Mouse (Mus musculus) liver, embryonic 14.5 days (tissue): Measurements from ENCODE around the gene Arid1b. TPM values are rescaled to one million over a fixed set of nuclear protein-coding genes. Genes with fewer than 3 reads are reported as not detected.

Source experiments
- ATAC-seq: fragments of 200-750 bp; cut with Nextera tagmentation; 2 replicates; pipeline ENCODE4 v1.8.0; 2017; ENCODE audit warnings: moderate number of reproducible peaks, mild to moderate bottlenecking, moderate library complexity; ENCODE audit not compliant: insufficient read depth
- DNase-seq, 3 experiments: peaks; one replicate each; pipeline ENCODE4 v3.0.0-alpha.2; 2012 to 2013; ENCODE audit warnings: low read depth in 3 of 3, low spot score in 3 of 3
- H3K27ac ChIP-seq: fragments of 300-500 bp; sonication (generic); 2 replicates; pipeline ENCODE4 v1.5.1; 2014; ENCODE audit warnings: moderate library complexity, mild to moderate bottlenecking, control low read depth, inconsistent platforms
- H3K27me3 ChIP-seq: fragments of 300-500 bp; sonication (generic); 2 replicates; pipeline ENCODE4 v1.6.1; 2014; ENCODE audit warnings: mild to moderate bottlenecking, low read length, moderate library complexity; ENCODE audit not compliant: control insufficient read depth, insufficient read depth
- H3K36me3 ChIP-seq: fragments of 300-500 bp; sonication (generic); replicated peaks from 2 replicates; pipeline ENCODE4 v1.6.1; 2014; ENCODE audit warnings: low read depth; ENCODE audit not compliant: control insufficient read depth, insufficient read depth
- H3K4me1 ChIP-seq, 2 experiments: fragments of 200-500 bp in 1 of 2; fragments of 300-500 bp in 1 of 2; sonication (generic) in 1 of 2; replicated peaks; 2 replicates each; pipeline ENCODE4 v1.6.1; 2012 to 2014; ENCODE audit warnings: antibody characterized with exemption in 1 of 2, inconsistent platforms in 1 of 2, low read length in 1 of 2; ENCODE audit not compliant: control insufficient read depth in 2 of 2, insufficient read depth in 2 of 2
- H3K4me2 ChIP-seq: fragments of 300-500 bp; sonication (generic); 2 replicates; pipeline ENCODE4 v1.6.1; 2014; ENCODE audit warnings: low read depth, mild to moderate bottlenecking, control low read depth, moderate library complexity
- H3K4me3 ChIP-seq, 2 experiments: fragments of 200-500 bp in 1 of 2; fragments of 300-500 bp in 1 of 2; sonication (generic) in 1 of 2; 2 replicates each; pipeline ENCODE4 v1.5.1; 2012 to 2014; ENCODE audit warnings: low read depth in 2 of 2, low read length in 2 of 2, mild to moderate bottlenecking in 2 of 2, control low read depth in 1 of 2, inconsistent platforms in 1 of 2, moderate library complexity in 1 of 2; ENCODE audit not compliant: insufficient read depth in 1 of 2
- H3K9ac ChIP-seq: fragments of 300-500 bp; sonication (generic); replicated peaks from 2 replicates; pipeline ENCODE4 v1.6.1; 2014; ENCODE audit warnings: mild to moderate bottlenecking, control low read depth, moderate library complexity
- H3K9me3 ChIP-seq: fragments of 300-500 bp; sonication (generic); 2 replicates; pipeline ENCODE4 v1.6.1; 2016; ENCODE audit warnings: low read length, mixed read lengths; ENCODE audit not compliant: control insufficient read depth
- CTCF ChIP-seq: IDR thresholded peaks from 2 replicates; pipeline ENCODE4 v1.5.1; 2016; ENCODE audit warnings: antibody characterized with exemption, low read depth, control low read depth
- EP300 ChIP-seq: IDR thresholded peaks from 2 replicates; pipeline ENCODE4 v1.6.1; 2016; ENCODE audit warnings: antibody characterized with exemption, low read depth
- WGBS: fragments of 180-500 bp; shearing (Covaris S2); extraction: QIAGEN DNeasy Blood & Tissue Kit; methylation state at CpG from one replicate; pipeline ENCODE4 v1.1.7; 2014; ENCODE audit not compliant: insufficient replicate concordance; 5-methylcytosine and 5-hydroxymethylcytosine counted together
- polyA plus RNA-seq, 2 experiments: library from polyadenylated mRNA; depleted of rRNA in 1 of 2; stranded (reverse) in 1 of 2; unstranded in 1 of 2; fragments of >200 nt; fragmentation: Nextera tagmentation in 1 of 2; extraction: Ambion mirVana in 1 of 2; gene quantifications; 2 replicates each; pipeline versions ENCODE4 v1.2.1 to v1.2.3; 2012 to 2014

Arid1b gene
- polyA plus RNA-seq, 2 experiments = 2.6 to 3.1 TPM

DNA sequence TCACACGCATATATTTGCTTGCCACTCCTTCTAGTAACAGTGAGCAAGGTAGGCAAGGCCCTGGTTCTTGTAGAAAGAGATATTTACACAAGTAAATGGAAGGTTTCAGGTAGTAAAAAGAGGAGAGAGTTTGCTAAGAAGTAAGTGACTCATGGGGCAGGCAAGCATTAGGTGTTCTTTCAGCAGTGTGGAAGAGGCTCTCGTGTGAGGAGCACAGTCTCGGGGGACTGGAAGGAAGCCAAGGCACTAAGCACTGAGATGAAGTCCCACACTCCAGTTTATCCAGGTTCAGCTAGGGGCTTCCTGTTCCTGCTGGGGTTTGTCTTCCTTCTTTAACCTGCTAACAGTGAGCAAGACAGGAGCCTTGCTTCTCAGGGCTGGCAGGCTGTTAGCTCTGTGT, 203.6 kb downstream of the Arid1b start:
- no peak overlapping the region for H3K4me3 ChIP-seq
- TF ChIP-seq CTCF (no peak), EP300 (no peak)
- H3K36me3 ChIP-seq = no peaks in the 10 kb centered on the region
- ATAC-seq (no peak), DNase-seq (no peak)
- no peak overlapping the region for H3K27ac ChIP-seq
- no peaks in the 10 kb centered on the region for H3K27me3 ChIP-seq
- peaks cover 17 to 23% of the 10 kb centered on the region in 2 experiments for H3K4me1 ChIP-seq
- H3K9ac ChIP-seq = no peak overlapping the region; the same call in 1 of the 2 replicates
- no peaks in the 10 kb centered on the region for H3K9me3 ChIP-seq
- 79% methylated on average over 3 of the region's 3 CpGs for WGBS
- no peak overlapping the region for H3K4me2 ChIP-seq

- Histone ChIP-seq H3K4me2 (no peak overlapping the region), H3K9me3 (no peaks in the 10 kb centered on the region), H3K9ac (no peak overlapping the region), H3K4me1 (peaks cover 21 to 25% of the 10 kb centered on the region in 2 experiments), H3K4me3 (no peak overlapping the region), H3K36me3 (no peaks in the 10 kb centered on the region), H3K27ac (no peak overlapping the region), H3K27me3 (no peaks in the 10 kb centered on the region)
- no peak for TF ChIP-seq EP300
- TF ChIP-seq CTCF = no peak
- DNase-seq (no peak), ATAC-seq (no peak)
- 68% methylated on average over 6 of the region's 6 CpGs for WGBS
Measured at GRCm38 (mm10) chr17:5198252-5198651, 204.1 kb downstream of the Arid1b start.

DNA sequence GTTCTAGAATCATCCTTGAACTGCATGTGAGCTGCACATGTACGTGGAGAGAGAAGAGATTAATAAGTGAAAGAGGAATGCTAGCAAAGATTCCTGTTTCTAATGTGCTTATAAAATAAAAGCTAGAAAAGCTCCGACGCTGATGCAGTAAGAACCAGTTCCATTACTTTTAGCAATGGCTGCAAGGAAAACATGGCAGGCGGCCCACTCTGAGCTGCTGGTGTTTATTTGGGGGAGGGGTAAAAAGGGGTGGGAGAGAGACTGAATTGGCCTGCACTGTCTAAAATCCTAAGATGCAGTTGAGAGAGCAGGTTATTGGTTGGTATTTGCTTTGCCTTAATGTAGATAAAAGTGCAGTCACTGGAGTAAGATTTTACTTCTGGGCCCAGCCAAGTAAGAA, 204.7 kb downstream of the Arid1b start:
- 77% methylated on average over 4 of the region's 4 CpGs for WGBS
- Histone ChIP-seq H3K27ac (no peak overlapping the region), H3K4me2 (no peak overlapping the region), H3K9ac (no peak overlapping the region), H3K27me3 (no peaks in the 10 kb centered on the region), H3K4me1 (peaks cover 21 to 25% of the 10 kb centered on the region in 2 experiments), H3K36me3 (no peaks in the 10 kb centered on the region), H3K4me3 (no peak overlapping the region), H3K9me3 (no peaks in the 10 kb centered on the region)
- DNase-seq (no peak), ATAC-seq (no peak)
- no peak for TF ChIP-seq CTCF
- no peak for TF ChIP-seq EP300

GRCm38 (mm10) chr17:5200638-5201037, 206.5 kb downstream of the Arid1b start:
- 74% methylated on average over 6 of the region's 6 CpGs for WGBS
- DNase-seq = no peak
- H3K4me3 ChIP-seq = no peak overlapping the region
- no peak overlapping the region for H3K9ac ChIP-seq
- H3K9me3 ChIP-seq = no peaks in the 10 kb centered on the region
- no peaks in the 10 kb centered on the region for H3K36me3 ChIP-seq
- no peak overlapping the region for H3K4me2 ChIP-seq
- no peaks in the 10 kb centered on the region for H3K27me3 ChIP-seq
- TF ChIP-seq EP300 = no peak
- no peak for TF ChIP-seq CTCF
- H3K27ac ChIP-seq = no peak overlapping the region
- H3K4me1 ChIP-seq = peaks cover 21 to 27% of the 10 kb centered on the region in 2 experiments
- no peak for ATAC-seq

DNA sequence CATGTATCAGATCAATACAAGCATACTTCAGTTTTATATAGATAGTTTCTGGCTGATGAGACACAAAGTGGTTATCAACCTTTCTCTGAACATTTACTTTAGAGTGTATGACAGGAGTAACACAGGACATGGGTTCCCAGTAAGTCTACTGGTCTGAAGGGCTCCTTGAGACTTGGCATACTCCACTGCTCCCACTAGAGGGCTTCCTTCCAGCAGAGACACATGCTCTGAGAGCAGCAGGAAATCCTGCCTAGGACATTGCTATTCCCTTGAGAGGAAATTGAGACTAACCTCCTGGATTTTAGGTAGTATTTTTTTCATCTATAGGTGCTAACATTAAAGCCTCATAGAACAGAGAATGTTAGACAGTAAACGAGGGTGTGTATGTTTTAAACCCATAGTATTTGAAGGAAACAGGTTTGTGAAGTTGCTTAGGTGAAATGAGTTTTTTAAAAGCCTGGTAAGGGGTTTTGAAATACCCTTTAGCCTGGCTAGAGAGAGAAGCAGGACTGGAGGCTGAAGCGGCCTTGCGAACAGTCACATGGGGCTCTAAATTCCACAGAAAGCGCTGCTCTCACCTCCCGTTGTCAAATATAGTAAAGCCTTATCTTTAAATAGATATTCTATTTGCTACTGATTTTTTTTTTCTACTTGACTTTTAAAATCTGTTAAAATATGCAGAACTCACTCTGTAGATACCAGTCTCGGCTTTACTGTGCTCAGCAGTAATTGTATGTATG, 207.9 kb downstream of the Arid1b start:
- Histone ChIP-seq H3K4me3 (no peak overlapping the region), H3K4me2 (no peak overlapping the region), H3K4me1 (peaks cover 18 to 27% of the 10 kb centered on the region in 2 experiments), H3K9ac (no peak overlapping the region), H3K36me3 (no peaks in the 10 kb centered on the region), H3K27me3 (no peaks in the 10 kb centered on the region), H3K27ac (no peak overlapping the region), H3K9me3 (no peaks in the 10 kb centered on the region)
- ATAC-seq (peak; percentile 49; the same call in 1 of the 2 replicates), DNase-seq (no peak)
- TF ChIP-seq CTCF (peak; percentile 83), EP300 (no peak)
- 53% methylated on average over 6 of the region's 6 CpGs for WGBS
